Mouse (Mus musculus): ENCODE results near the gene Fdxr. TPM values are rescaled to one million over a fixed set of nuclear protein-coding genes. Genes with fewer than 3 reads are reported as not detected.
A peak's percentile ranks its signal among the peaks of the same experiment; 100 is the strongest.

Gene Fdxr
- polyA plus RNA-seq, 1 experiment from 2014 or later = 15.6 TPM

GRCm38 (mm10) chr11:115277604-115277975, 740 bp upstream of the Fdxr start:
- Histone ChIP-seq H3K4me1 (ENCODE audit: control insufficient read depth, insufficient read depth, low read length) (peaks cover 4% of the 10 kb centered on the region; the same call in 1 of the 2 replicates), H3K4me3 (ENCODE audit: low read depth, low read length) (peak overlapping the region; percentile 46), H3K36me3 (ENCODE audit: control insufficient read depth, insufficient read depth, low read length) (no peaks in the 10 kb centered on the region), H3K27ac (replicated peaks; ENCODE audit: low read depth, low read length) (no peak overlapping the region), H3K4me2 (ENCODE audit: low read depth, severe bottlenecking) (peak overlapping the region; percentile 65), H3K27me3 (ENCODE audit: control insufficient read depth, insufficient read depth, low read length) (no peaks in the 10 kb centered on the region), H3K9ac (ENCODE audit: low read length) (peak overlapping the region; percentile 44), H3K9me3 (ENCODE audit: control insufficient read depth, low read length) (no peaks in the 10 kb centered on the region)
- ATAC-seq (ENCODE audit: insufficient number of reproducible peaks, low FRiP score, low TSS enrichment, low read depth) = no peak
- 17% methylated on average over 7 of the region's 7 CpGs for WGBS
- no peak for DNase-seq (ENCODE audit: low spot score)

GRCm38 (mm10) chr11:115275954-115276353, 896 bp downstream of the Fdxr start:
- Histone ChIP-seq H3K27me3 (ENCODE audit: control insufficient read depth, insufficient read depth, low read length) (no peaks in the 10 kb centered on the region), H3K4me1 (ENCODE audit: control insufficient read depth, insufficient read depth, low read length) (peaks cover 4% of the 10 kb centered on the region; the same call in 1 of the 2 replicates), H3K9ac (ENCODE audit: low read length) (no peak overlapping the region), H3K4me3 (ENCODE audit: low read depth, low read length) (peak overlapping the region; percentile 41; the same call in 1 of the 2 replicates), H3K9me3 (ENCODE audit: control insufficient read depth, low read length) (no peaks in the 10 kb centered on the region), H3K27ac (replicated peaks; ENCODE audit: low read depth, low read length) (no peak overlapping the region), H3K36me3 (ENCODE audit: control insufficient read depth, insufficient read depth, low read length) (no peaks in the 10 kb centered on the region), H3K4me2 (ENCODE audit: low read depth, severe bottlenecking) (peak overlapping the region; percentile 67)
- DNase-seq (ENCODE audit: low spot score) = no peak
- WGBS = 51% methylated on average over 3 of the region's 3 CpGs
- no peak for ATAC-seq (ENCODE audit: insufficient number of reproducible peaks, low FRiP score, low TSS enrichment, low read depth)

- ATAC-seq (ENCODE audit: insufficient number of reproducible peaks, low FRiP score, low TSS enrichment, low read depth) (no peak), DNase-seq (ENCODE audit: low spot score) (no peak)
- H3K4me1 ChIP-seq (ENCODE audit: control insufficient read depth, insufficient read depth, low read length) = peaks cover 4% of the 10 kb centered on the region; the same call in 1 of the 2 replicates
- H3K27me3 ChIP-seq (ENCODE audit: control insufficient read depth, insufficient read depth, low read length) = no peaks in the 10 kb centered on the region
- no peak overlapping the region for H3K4me2 ChIP-seq (ENCODE audit: low read depth, severe bottlenecking)
- H3K27ac ChIP-seq (replicated peaks; ENCODE audit: low read depth, low read length) = no peak overlapping the region
- H3K9ac ChIP-seq (ENCODE audit: low read length) = no peak overlapping the region
- H3K4me3 ChIP-seq (ENCODE audit: low read depth, low read length) = no peak overlapping the region
- WGBS = 82% methylated on average over 6 of the region's 6 CpGs
- H3K9me3 ChIP-seq (ENCODE audit: control insufficient read depth, low read length) = no peaks in the 10 kb centered on the region
- H3K36me3 ChIP-seq (ENCODE audit: control insufficient read depth, insufficient read depth, low read length) = no peaks in the 10 kb centered on the region
These were observed 1.3 kb downstream of the Fdxr start for GRCm38 (mm10) chr11:115275509-115275908.

GRCm38 (mm10) chr11:115274771-115275170, 2.1 kb downstream of the Fdxr start:
- no peaks in the 10 kb centered on the region for H3K36me3 ChIP-seq (ENCODE audit: control insufficient read depth, insufficient read depth, low read length)
- H3K4me3 ChIP-seq (ENCODE audit: low read depth, low read length) = no peak overlapping the region
- ATAC-seq (ENCODE audit: insufficient number of reproducible peaks, low FRiP score, low TSS enrichment, low read depth) = no peak
- H3K27me3 ChIP-seq (ENCODE audit: control insufficient read depth, insufficient read depth, low read length) = no peaks in the 10 kb centered on the region
- no peaks in the 10 kb centered on the region for H3K9me3 ChIP-seq (ENCODE audit: control insufficient read depth, low read length)
- H3K4me2 ChIP-seq (ENCODE audit: low read depth, severe bottlenecking) = no peak overlapping the region
- no peak for DNase-seq (ENCODE audit: low spot score)
- H3K4me1 ChIP-seq (ENCODE audit: control insufficient read depth, insufficient read depth, low read length) = peaks cover 6% of the 10 kb centered on the region; the same call in 1 of the 2 replicates
- H3K27ac ChIP-seq (replicated peaks; ENCODE audit: low read depth, low read length) = no peak overlapping the region
- H3K9ac ChIP-seq (ENCODE audit: low read length) = no peak overlapping the region
- WGBS = 86% methylated on average over 6 of the region's 6 CpGs

- peaks cover 6% of the 10 kb centered on the region; the same call in 1 of the 2 replicates for H3K4me1 ChIP-seq (ENCODE audit: control insufficient read depth, insufficient read depth, low read length)
- H3K4me3 ChIP-seq (ENCODE audit: low read depth, low read length) = no peak overlapping the region
- H3K9me3 ChIP-seq (ENCODE audit: control insufficient read depth, low read length) = no peaks in the 10 kb centered on the region
- 85% methylated on average over 7 of the region's 7 CpGs for WGBS
- no peak for DNase-seq (ENCODE audit: low spot score)
- ATAC-seq (ENCODE audit: insufficient number of reproducible peaks, low FRiP score, low TSS enrichment, low read depth) = no peak
- no peak overlapping the region for H3K9ac ChIP-seq (ENCODE audit: low read length)
- no peak overlapping the region for H3K4me2 ChIP-seq (ENCODE audit: low read depth, severe bottlenecking)
- no peaks in the 10 kb centered on the region for H3K27me3 ChIP-seq (ENCODE audit: control insufficient read depth, insufficient read depth, low read length)
- no peaks in the 10 kb centered on the region for H3K36me3 ChIP-seq (ENCODE audit: control insufficient read depth, insufficient read depth, low read length)
- H3K27ac ChIP-seq (replicated peaks; ENCODE audit: low read depth, low read length) = no peak overlapping the region
These were observed 2.7 kb downstream of the Fdxr start for GRCm38 (mm10) chr11:115274178-115274577.

GRCm38 (mm10) chr11:115273735-115274134, 3.1 kb downstream of the Fdxr start:
- Histone ChIP-seq H3K36me3 (ENCODE audit: control insufficient read depth, insufficient read depth, low read length) (0 out of 2 replicates have a peak, but pooled peaks cover 2% of the 10 kb centered on the region), H3K4me3 (ENCODE audit: low read depth, low read length) (no peak overlapping the region), H3K27ac (replicated peaks; ENCODE audit: low read depth, low read length) (no peak overlapping the region), H3K4me1 (ENCODE audit: control insufficient read depth, insufficient read depth, low read length) (peaks cover 6% of the 10 kb centered on the region; the same call in 1 of the 2 replicates), H3K9ac (ENCODE audit: low read length) (no peak overlapping the region), H3K27me3 (ENCODE audit: control insufficient read depth, insufficient read depth, low read length) (no peaks in the 10 kb centered on the region; the same call in none of the 2 replicates), H3K9me3 (ENCODE audit: control insufficient read depth, low read length) (no peaks in the 10 kb centered on the region), H3K4me2 (ENCODE audit: low read depth, severe bottlenecking) (no peak overlapping the region)
- ATAC-seq (ENCODE audit: insufficient number of reproducible peaks, low FRiP score, low TSS enrichment, low read depth) (no peak), DNase-seq (ENCODE audit: low spot score) (no peak)
- 73% methylated on average over 7 of the region's 7 CpGs for WGBS

- H3K36me3 ChIP-seq (ENCODE audit: control insufficient read depth, insufficient read depth, low read length) = 0 out of 2 replicates have a peak, but pooled peaks cover 2% of the 10 kb centered on the region
These were observed 3.9 kb downstream of the Fdxr start for GRCm38 (mm10) chr11:115272894-115273498.

GRCm38 (mm10) chr11:115271481-115271880, 5.4 kb downstream of the Fdxr start:
- H3K4me1 ChIP-seq (ENCODE audit: control insufficient read depth, insufficient read depth, low read length) = peaks cover 6% of the 10 kb centered on the region; the same call in 1 of the 2 replicates
- 58% methylated on average over 10 of the region's 10 CpGs for WGBS

More at GRCm38 (mm10) chr11:115272894-115273498, 3.9 kb downstream of the Fdxr start:
- DNase-seq (ENCODE audit: low spot score) = no peak
- Histone ChIP-seq H3K4me1 (ENCODE audit: control insufficient read depth, insufficient read depth, low read length) (peaks cover 6% of the 10 kb centered on the region; the same call in 1 of the 2 replicates), H3K9me3 (ENCODE audit: control insufficient read depth, low read length) (no peaks in the 10 kb centered on the region), H3K27ac (replicated peaks; ENCODE audit: low read depth, low read length) (no peak overlapping the region), H3K4me3 (ENCODE audit: low read depth, low read length) (no peak overlapping the region), H3K27me3 (ENCODE audit: control insufficient read depth, insufficient read depth, low read length) (peaks cover 7% of the 10 kb centered on the region), H3K9ac (ENCODE audit: low read length) (no peak overlapping the region), H3K4me2 (ENCODE audit: low read depth, severe bottlenecking) (no peak overlapping the region)
- no peak for ATAC-seq (ENCODE audit: insufficient number of reproducible peaks, low FRiP score, low TSS enrichment, low read depth)
- 82% methylated on average over 10 of the region's 10 CpGs for WGBS

More at GRCm38 (mm10) chr11:115271481-115271880, 5.4 kb downstream of the Fdxr start:
- no peak overlapping the region; the same call in 1 of the 2 replicates for H3K27ac ChIP-seq (replicated peaks; ENCODE audit: low read depth, low read length)
- H3K9ac ChIP-seq (ENCODE audit: low read length) = no peak overlapping the region
- no peak overlapping the region for H3K4me3 ChIP-seq (ENCODE audit: low read depth, low read length)
- H3K27me3 ChIP-seq (ENCODE audit: control insufficient read depth, insufficient read depth, low read length) = peaks cover 22% of the 10 kb centered on the region
- no peak for DNase-seq (ENCODE audit: low spot score)
- 0 out of 2 replicates have a peak, but pooled peaks cover 2% of the 10 kb centered on the region for H3K36me3 ChIP-seq (ENCODE audit: control insufficient read depth, insufficient read depth, low read length)
- no peaks in the 10 kb centered on the region for H3K9me3 ChIP-seq (ENCODE audit: control insufficient read depth, low read length)
- ATAC-seq (ENCODE audit: insufficient number of reproducible peaks, low FRiP score, low TSS enrichment, low read depth) = no peak
- H3K4me2 ChIP-seq (ENCODE audit: low read depth, severe bottlenecking) = no peak overlapping the region
